Mouse (Mus musculus): ENCODE results near the gene Ankrd42. TPM values are rescaled to one million over a fixed set of nuclear protein-coding genes. Genes with fewer than 3 reads are reported as not detected.

Ankrd42 gene
- 0.18 TPM for total RNA-seq (2023)

GRCm38 (mm10) chr7:92637021-92637625 lies at the start of gene Ankrd42:
Gene Ankrd42, minus strand, starts transcription at chr7:92637142.

GRCm38 (mm10) chr7:92669507-92670471 lies 32.8 kb upstream of the Ankrd42 start, which contains the start of gene Pcf11:
Gene Pcf11, minus strand, starts transcription at chr7:92669934.

GRCm38 (mm10) chr7:92560986-92561876 lies 75.7 kb downstream of the Ankrd42 start, which contains the start of gene Ccdc90b:
Gene Ccdc90b, plus strand, starts transcription at chr7:92561149.

Other genes with a start within 250 kb of the Ankrd42 start
- gene Ccdc90b, start 76.0 kb downstream of the Ankrd42 start, total RNA-seq (2023), result 6.5 TPM
- gene Pcf11, start 32.8 kb upstream of the Ankrd42 start, total RNA-seq (2023), result 256 TPM
- gene Rab30, start 104.5 kb upstream of the Ankrd42 start, total RNA-seq (2023), result 5.9 TPM
- gene Ddias, start 237.1 kb upstream of the Ankrd42 start, total RNA-seq (2023), result 3.0 TPM
- gene Prcp, start 237.3 kb upstream of the Ankrd42 start, total RNA-seq (2023), result 16.3 TPM

All from CD8-positive naive resting alpha-beta T cell, adult 57 days (primary cell).